Mouse (Mus musculus) layer of hippocampus, postnatal 14 days (tissue): ENCODE measurements around the gene Erv3. TPM values are rescaled to one million over a fixed set of nuclear protein-coding genes. Genes with fewer than 3 reads are reported as not detected.

ENCODE experiments used
- DNase-seq, 2 experiments: peaks; one replicate each; pipeline ENCODE4 v3.0.0; 2021 to 2022; ENCODE audit warnings: low spot score in 2 of 2, mixed read lengths in 1 of 2
- total RNA-seq, 2 experiments: library from RNA; stranded (reverse); gene quantifications; 2 replicates each; pipeline ENCODE4 v1.2.3; 2021

Erv3 gene
- total RNA-seq, 2 experiments from 2014 or later: 0.14 TPM; not detected in 1

DNA sequence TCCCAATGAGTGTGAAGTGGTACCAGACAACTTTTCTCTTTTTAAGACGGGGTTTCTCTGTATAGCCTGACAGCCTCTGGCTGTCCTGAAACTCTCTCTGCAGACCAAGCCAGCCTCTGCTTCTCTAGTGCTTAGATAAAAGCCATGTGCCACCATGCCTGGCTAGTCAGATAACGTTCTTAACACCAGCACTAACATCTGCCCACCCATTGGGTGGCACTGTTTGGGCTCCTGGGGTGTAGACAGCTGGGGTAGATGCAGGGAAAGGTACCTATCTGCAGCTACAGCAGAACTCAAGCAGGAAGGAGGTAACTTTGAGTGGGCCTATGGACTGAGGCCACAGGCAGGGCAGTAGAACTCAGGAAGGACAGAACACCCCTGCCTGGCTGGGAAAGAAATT, 34.0 kb downstream of the Erv3 start:
- DNase-seq: no peak

DNA sequence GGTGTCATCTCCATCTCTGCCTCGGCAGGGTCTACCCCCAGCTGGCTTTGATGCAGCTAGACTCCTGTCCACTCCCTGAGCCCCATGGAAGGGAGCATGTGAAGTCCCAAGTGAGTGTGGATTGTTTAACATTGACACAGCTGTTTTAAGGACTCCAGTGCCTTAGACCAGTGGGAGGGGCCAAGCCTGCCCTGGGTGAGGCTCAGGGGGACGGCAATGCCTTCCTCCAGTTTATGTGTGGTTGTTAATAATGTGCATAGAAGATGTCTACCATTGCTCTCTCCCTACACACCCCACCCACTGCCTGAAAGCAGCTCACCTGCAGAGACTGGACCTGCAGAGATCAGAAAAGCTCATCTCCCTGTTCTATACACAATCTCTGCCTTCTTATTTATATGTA, 35.6 kb downstream of the Erv3 start:
- DNase-seq: no peak

GRCm38 (mm10) chr2:131822492-131822891, 37.1 kb downstream of the Erv3 start:
- DNase-seq: no peak

GRCm38 (mm10) chr2:131821708-131821990, 37.9 kb downstream of the Erv3 start:
- no peak for DNase-seq

DNA sequence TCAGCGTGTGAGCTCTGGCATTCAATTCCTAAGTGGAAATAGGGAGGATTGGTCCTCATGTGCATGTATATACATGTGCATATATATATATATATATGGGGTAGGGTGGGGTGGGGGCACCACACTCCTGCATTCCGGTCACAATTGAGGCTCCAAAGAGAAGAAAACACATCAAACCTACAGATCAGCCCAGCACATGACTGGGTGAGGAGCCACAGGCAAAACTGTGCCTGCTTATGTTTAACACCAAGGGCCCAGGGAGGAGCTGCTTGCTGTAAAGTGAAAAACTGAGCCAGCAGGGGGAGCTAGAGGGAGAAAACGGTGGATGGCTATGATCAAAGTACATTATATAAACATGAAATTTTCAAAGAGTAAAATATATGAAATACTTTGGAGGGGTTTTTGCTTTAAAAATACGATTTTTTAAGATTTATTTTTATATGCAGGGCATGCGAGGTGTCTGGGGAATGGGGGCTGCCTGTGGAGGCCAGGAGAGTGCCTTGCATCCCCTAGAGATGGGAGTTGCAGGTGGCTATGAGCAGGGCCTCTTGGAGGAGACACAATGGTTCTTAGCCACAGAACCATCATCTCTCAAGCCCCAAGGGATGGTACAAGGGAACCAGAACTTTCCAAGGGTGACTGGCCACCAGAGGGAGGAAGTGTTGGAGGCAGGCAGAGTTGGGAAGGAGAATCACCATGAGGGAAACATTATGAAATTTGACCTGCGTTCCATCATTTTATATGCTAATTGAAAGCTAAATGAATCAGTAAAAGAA, 38.4 kb downstream of the Erv3 start:
- DNase-seq: peak; percentile 77 to 91

GRCm38 (mm10) chr2:131820088-131820675, 39.4 kb downstream of the Erv3 start:
- peak; percentile 84 to 93 for DNase-seq

DNA sequence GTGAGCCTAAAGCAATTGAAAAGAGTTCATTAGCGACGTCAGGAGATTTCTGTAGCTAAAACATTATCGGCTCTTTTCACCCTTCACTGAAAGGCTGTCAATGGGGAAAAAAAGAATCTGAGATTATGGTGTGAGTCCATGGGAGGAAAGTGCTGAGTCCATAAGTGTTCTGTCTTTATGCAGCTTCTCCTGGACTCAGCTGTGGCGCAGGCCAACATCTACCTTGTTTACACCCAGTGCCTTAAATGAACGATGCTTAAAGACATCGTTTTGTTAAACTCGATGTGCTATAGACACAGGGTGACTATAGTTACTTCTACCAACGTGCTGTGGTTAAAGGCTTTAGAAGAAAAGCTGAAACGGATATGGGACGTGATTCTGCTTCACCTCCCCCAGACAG, 45.2 kb downstream of the Erv3 start:
- DNase-seq: no peak

GRCm38 (mm10) chr2:131813437-131813836, 46.1 kb downstream of the Erv3 start:
- DNase-seq: no peak

GRCm38 (mm10) chr2:131812480-131813137, 46.9 kb downstream of the Erv3 start:
- DNase-seq: peak; percentile 59 to 74

DNA sequence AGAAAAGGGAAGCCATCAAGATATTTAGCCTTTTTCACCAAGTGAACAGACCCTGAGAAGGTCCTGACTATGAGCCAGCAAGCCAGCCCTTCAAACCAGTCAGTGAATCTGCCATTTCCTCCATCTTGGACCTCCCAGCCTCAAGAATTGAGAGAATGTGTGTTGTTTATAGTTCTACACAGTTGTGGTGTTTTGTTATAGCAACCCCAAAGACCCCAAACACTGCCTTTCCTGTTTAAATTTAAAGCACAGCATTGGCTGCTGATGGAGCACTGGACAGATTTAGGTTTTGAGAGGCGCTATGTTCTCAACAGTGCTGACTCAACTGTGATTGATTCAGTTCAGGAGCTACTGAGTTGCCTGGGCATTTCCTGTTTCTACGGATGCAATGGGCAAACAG, 47.9 kb downstream of the Erv3 start:
- no peak for DNase-seq

- DNase-seq: no peak
Observed at GRCm38 (mm10) chr2:131808856-131809255, 50.7 kb downstream of the Erv3 start.

DNA sequence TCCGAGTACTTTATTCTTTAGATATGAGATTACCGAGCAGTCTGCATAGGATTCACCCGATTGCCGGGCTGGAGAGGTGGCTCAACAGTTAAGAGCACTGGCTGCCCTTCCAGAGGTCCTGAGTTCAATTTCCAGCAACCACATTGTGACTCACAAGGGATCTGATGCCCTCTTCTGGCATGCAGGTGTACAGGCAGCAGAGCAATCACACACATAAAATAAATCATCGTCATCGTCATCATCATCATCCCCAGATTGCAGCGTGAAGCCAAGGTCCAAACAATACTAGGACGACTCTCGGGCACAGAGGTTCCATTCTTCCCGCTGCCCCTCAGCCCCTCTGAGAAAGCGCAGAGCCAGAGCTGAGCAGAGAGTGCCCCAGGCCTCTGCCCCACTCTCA, 51.9 kb downstream of the Erv3 start:
- no peak for DNase-seq

- no peak for DNase-seq
Observed at GRCm38 (mm10) chr2:131806863-131807262, 52.7 kb downstream of the Erv3 start.

DNA sequence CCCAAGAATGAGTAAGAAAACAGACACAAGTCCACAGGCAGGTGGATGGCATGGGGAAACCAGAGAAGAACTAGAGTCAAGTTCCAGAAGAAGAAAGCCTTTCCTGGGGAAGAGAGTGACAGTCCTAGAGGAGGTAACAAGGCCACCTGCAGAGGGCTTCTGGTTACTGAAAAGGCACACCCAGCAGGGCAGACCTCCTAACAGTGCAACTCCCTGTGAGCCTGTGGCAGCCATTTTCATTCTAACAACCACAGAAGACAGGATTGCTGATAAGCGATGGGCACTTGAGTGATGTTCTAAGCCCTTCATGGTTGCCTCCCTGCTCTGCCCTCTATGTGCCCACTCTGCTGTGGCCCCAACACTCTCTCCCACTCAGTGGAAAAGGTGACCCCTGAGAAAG, 54.2 kb downstream of the Erv3 start:
- DNase-seq: no peak

DNA sequence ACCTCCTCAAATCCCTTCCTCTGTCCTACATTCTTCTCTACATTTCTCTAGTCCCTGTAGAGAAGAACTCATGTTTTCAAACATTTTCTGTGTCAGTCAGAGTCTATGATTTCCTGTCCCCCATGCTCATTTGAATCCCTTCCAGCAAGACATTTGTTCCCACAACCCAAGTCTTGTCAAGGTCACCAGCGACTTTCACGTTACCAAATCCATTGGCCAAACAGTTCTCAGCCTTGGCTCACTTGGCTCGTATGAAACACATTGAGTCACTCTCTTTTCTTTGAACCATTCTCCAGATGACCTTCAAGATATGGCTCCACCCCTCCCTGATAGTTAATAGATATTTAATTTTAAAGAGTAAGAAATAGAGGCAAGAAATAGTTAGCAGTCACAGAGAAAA, 55.7 kb downstream of the Erv3 start:
- no peak for DNase-seq

Other genes starting within 250 kb of the Erv3 start
- 100 to 1,000 TPM; 651 to 673 TPM for gene Prnp, start 50.2 kb upstream of the Erv3 start, total RNA-seq
- gene Prn, start 50.2 kb upstream of the Erv3 start, total RNA-seq: not detected
- 1 to 10 TPM; 2.0 to 2.1 TPM for gene Prnd, start 91.1 kb upstream of the Erv3 start, total RNA-seq
- 10 to 100 TPM; 33.3 to 35.6 TPM for gene Rassf2, start 170.5 kb upstream of the Erv3 start, total RNA-seq